Mouse (Mus musculus) ES-Bruce4 (cell line): ENCODE results near the gene Bdh1. TPM values are rescaled to one million over a fixed set of nuclear protein-coding genes. Genes with fewer than 3 reads are reported as not detected.
"Not testable (repeated sequence)": the region's sequence is repeated elsewhere in the genome, so short reads cannot be mapped to it uniquely, and the experiment has no call there.

Experiments used
- H3K27ac ChIP-seq: 2 replicates; pipeline ENCODE4 v1.5.1; 2012; ENCODE audit warnings: low read length, inconsistent platforms; ENCODE audit not compliant: insufficient read depth
- H3K27me3 ChIP-seq: 2 replicates; pipeline ENCODE4 v1.6.1; 2012; ENCODE audit warnings: mild to moderate bottlenecking, low read length, inconsistent platforms; ENCODE audit not compliant: control insufficient read depth, poor library complexity, insufficient read depth, severe bottlenecking
- H3K36me3 ChIP-seq: 2 replicates; pipeline ENCODE4 v1.6.1; 2012; ENCODE audit warnings: inconsistent platforms, mild to moderate bottlenecking, low read length, moderate library complexity; ENCODE audit not compliant: control insufficient read depth, poor library complexity, insufficient read depth, severe bottlenecking
- H3K4me1 ChIP-seq: one replicate; pipeline ENCODE4 v1.8.1; 2011; ENCODE audit warnings: low read length; ENCODE audit not compliant: control insufficient read depth, insufficient read depth
- H3K4me3 ChIP-seq: 2 replicates; pipeline ENCODE4 v1.5.1; 2011; ENCODE audit warnings: low read depth, mild to moderate bottlenecking, low read length
- H3K9ac ChIP-seq: 2 replicates; pipeline ENCODE4 v1.6.1; 2012; ENCODE audit warnings: low read depth, mild to moderate bottlenecking, inconsistent platforms; ENCODE audit not compliant: poor library complexity, severe bottlenecking
- H3K9me3 ChIP-seq: replicated peaks from 2 replicates; pipeline ENCODE4 v1.6.1; 2012; ENCODE audit warnings: mild to moderate bottlenecking, low read length, inconsistent platforms; ENCODE audit not compliant: control insufficient read depth, poor library complexity, insufficient read depth, severe bottlenecking
- CTCF ChIP-seq: IDR thresholded peaks from one replicate; pipeline ENCODE4 v1.8.1; 2011; ENCODE audit warnings: low read depth, low read length
- EP300 ChIP-seq: IDR thresholded peaks from 2 replicates; pipeline ENCODE4 v1.6.1; 2011; ENCODE audit warnings: low read depth, low read length; ENCODE audit not compliant: insufficient read depth
- POLR2A ChIP-seq: IDR thresholded peaks from one replicate; pipeline ENCODE4 v1.8.1; 2011; ENCODE audit warnings: low read length; ENCODE audit not compliant: insufficient read depth
- polyA plus RNA-seq: library from polyadenylated mRNA; stranded (reverse); fragments of >200 nt; gene quantifications from 2 replicates; pipeline ENCODE4 v1.2.4, GENCODE M21; 2011; ENCODE audit warnings: low read depth; ENCODE audit not compliant: missing spikeins, insufficient read depth, insufficient read length

Bdh1 gene
- polyA plus RNA-seq, 1 experiment, result 14.4 TPM

DNA sequence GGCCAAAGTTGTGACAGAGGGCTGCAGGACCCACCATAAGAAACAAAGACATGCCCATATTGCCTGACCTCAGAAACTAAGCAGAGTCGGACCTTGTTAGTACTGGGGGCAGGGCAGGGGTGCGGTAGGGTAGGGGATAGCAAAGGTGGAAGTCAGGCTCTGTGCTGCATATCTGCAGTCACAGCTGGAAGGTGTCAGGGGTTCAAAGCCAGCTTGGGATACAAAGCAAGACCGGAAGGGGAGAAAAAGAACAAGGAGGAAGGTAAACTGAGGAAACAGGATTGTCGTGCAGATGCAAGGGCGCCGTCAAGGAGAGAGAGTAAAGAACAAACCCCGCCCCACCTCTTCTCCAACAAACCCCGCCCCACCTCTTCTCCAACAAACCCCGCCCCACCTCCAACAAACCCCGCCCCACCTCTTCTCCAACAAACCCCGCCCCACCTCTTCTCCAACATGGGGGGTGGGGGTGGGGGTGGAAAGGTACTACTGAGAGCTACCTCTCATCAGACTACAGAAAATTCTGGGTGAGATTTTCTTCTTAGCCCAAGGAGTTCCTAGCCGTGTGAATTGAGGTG lies 40.1 kb downstream of the Bdh1 start:
- no peaks in the 10 kb centered on the region for H3K36me3 ChIP-seq
- no peaks in the 10 kb centered on the region for H3K27me3 ChIP-seq
- H3K4me3 ChIP-seq, result peak overlapping the region; percentile 58
- H3K9me3 ChIP-seq, result no peaks in the 10 kb centered on the region
- 0 out of 2 replicates have a peak overlapping the region, but pooled peaks have one; percentile 30 for H3K9ac ChIP-seq
- peak overlapping the region; percentile 77 for H3K27ac ChIP-seq
- H3K4me1 ChIP-seq, result peaks cover 8% of the 10 kb centered on the region
- TF ChIP-seq EP300, result peak; percentile 90
- TF ChIP-seq POLR2A, result no peak

DNA sequence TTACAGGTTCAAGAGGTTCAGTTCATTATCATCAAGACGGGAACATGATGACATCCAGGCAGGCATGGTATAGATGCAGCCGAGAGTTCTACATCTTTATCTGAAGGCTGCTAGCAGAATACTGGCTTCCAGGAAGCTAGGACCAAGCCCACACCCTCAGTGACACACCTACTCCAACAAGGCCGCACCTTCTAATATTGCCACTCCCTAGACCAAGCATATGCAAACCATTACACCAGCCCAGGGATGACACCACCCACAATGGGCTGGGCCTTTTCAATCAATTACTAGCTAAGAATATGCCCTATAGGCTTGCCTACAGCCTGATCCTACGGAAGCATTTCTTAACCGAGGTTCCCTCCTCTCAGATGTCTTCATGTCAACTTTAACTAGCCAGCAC lies 42.9 kb downstream of the Bdh1 start:
- Histone ChIP-seq H3K4me1 (peaks cover 8% of the 10 kb centered on the region), H3K27me3 (no peaks in the 10 kb centered on the region), H3K36me3 (no peaks in the 10 kb centered on the region), H3K27ac (peak overlapping the region; percentile 46; the same call in 1 of the 2 replicates), H3K9ac (no peak overlapping the region), H3K4me3 (no peak overlapping the region), H3K9me3 (peaks cover 8% of the 10 kb centered on the region; the same call in 1 of the 2 replicates)
- no peak for TF ChIP-seq CTCF
- peak; percentile 51; the same call in 1 of the 2 replicates for TF ChIP-seq EP300

DNA sequence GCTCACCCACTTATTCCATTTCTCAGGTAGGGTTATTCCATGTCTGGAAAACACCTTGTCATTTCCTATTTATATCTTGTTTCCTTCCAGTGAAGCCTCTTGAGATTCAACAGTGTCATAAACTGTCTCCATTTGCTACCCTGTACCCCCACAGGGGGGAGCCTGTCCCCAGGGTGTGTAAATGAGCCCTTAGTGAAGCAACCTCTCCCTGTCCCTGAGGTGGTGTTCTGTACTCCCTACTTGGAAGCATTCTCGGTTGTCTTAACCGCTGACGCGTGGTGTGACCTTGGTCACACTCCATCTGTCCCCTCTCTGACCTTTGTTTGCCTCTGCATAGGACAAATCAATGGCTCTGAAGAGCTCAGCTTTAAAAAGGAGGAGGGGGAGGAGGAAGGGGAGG lies 43.5 kb downstream of the Bdh1 start:
- H3K4me1 ChIP-seq, result peaks cover 6% of the 10 kb centered on the region
- no peaks in the 10 kb centered on the region for H3K27me3 ChIP-seq
- no peak overlapping the region for H3K4me3 ChIP-seq
- H3K9me3 ChIP-seq, result peaks cover 8% of the 10 kb centered on the region; the same call in 1 of the 2 replicates
- peak overlapping the region; percentile 38 for H3K27ac ChIP-seq
- TF ChIP-seq POLR2A (no peak), EP300 (no peak), CTCF (peak; percentile 35)
- no peaks in the 10 kb centered on the region for H3K36me3 ChIP-seq
- H3K9ac ChIP-seq, result no peak overlapping the region

DNA sequence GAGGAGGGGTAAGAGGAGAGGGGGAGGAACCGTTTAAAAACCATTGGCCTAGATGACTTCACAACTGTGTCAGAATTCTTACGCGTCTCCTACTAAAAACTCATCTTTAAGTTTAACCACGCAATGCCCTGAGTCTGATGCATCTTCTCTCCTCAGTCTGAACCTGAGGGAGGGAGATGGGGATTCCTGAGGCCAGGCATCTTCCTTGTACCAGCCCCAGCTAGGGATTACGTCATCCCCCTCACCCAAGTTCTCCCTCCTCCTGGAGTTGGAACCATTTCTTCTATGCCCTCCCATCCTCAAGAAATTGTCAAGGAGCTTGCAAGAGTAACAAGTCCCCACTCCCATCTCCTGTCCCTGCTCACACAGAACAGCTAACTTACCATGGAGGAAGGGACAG lies 44.0 kb downstream of the Bdh1 start:
- Histone ChIP-seq H3K4me1 (peaks cover 4% of the 10 kb centered on the region), H3K9me3 (peaks cover 8% of the 10 kb centered on the region; the same call in 1 of the 2 replicates), H3K27ac (no peak overlapping the region), H3K9ac (no peak overlapping the region), H3K4me3 (no peak overlapping the region), H3K36me3 (no peaks in the 10 kb centered on the region), H3K27me3 (no peaks in the 10 kb centered on the region)
- no peak for TF ChIP-seq CTCF
- TF ChIP-seq EP300, result no peak
- TF ChIP-seq POLR2A, result no peak

DNA sequence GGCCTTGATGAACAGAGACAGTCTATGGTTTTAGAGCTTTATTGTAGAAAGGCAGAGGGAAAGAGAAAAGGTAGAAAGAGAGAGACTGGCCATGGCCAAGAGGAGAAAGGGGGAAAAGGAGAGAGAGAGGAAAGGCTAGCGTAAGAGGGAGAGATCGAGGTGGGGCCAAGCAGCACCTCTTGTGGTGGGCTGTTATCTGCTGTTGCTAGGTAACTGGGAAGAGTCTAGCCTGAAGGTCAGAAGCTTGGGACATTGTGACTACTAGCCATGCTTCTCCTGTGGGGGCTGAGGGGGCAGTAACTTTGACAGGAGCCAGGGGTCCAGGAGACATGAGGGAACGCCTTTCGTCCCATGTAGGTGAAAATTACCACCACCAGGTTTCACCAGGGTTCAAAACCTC lies 48.7 kb downstream of the Bdh1 start:
- not testable (repeated sequence) for H3K9ac ChIP-seq, H3K9me3 ChIP-seq, H3K27ac ChIP-seq, H3K4me1 ChIP-seq, H3K36me3 ChIP-seq, H3K27me3 ChIP-seq, H3K4me3 ChIP-seq

DNA sequence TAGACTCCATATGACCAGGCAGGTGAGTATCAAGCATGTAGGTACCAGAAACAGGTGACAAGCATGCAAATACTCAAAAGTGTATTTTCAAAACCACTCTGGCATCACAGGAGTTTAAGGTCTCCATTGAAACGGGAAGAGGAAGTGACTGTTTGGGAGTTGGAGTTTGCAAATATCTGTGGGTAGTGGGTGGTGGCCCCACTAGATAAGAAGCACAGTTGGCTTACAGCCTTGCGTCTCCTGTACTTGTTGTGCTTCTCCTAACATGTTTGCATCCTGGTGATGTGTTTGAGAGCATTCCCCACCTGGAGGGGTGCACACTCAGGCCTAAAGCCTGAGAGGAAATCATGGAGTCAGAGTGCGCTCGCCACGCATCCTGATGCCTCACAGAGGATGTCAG lies 49.9 kb downstream of the Bdh1 start:
- H3K9me3 ChIP-seq, result peaks cover 8% of the 10 kb centered on the region; the same call in 1 of the 2 replicates
- no peak overlapping the region for H3K27ac ChIP-seq
- no peak overlapping the region for H3K9ac ChIP-seq
- TF ChIP-seq CTCF, result no peak
- no peak for TF ChIP-seq POLR2A
- TF ChIP-seq EP300, result no peak
- no peaks in the 10 kb centered on the region for H3K27me3 ChIP-seq
- H3K4me1 ChIP-seq, result no peaks in the 10 kb centered on the region
- no peaks in the 10 kb centered on the region for H3K36me3 ChIP-seq
- H3K4me3 ChIP-seq, result no peak overlapping the region
